Mouse (Mus musculus) ovary, adult 18-20 months (tissue): ENCODE results near the gene Olfr669.
"Not testable (repeated sequence)": the region's sequence is repeated elsewhere in the genome, so short reads cannot be mapped to it uniquely, and the experiment has no call there.

Source experiments
- DNase-seq: peaks from one replicate; pipeline ENCODE4 v3.0.0; 2022; ENCODE audit warnings: low spot score, mixed read lengths

Gene Olfr669

DNA sequence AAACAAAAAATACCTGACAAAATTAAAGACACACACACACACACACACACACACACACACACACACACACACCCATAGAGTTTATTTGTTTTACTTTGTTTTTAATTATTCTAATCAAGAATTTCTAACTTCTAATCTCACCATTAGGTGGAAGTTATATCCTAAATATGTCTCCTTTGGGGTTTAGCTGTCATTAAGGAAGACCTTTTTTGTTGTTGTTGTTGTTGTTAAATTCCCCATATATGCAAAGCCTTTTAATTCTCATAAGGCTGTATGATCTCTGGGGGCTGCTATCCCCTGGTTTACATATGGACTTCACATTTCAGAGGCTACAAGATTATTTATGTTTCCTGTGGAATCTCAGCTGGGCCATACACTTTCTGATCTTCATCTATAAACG is at the start of gene Olfr669:
Gene Olfr669, plus strand, starts transcription at position 301 of the 400 bp plus-strand sequence.
- no peak for DNase-seq

DNA sequence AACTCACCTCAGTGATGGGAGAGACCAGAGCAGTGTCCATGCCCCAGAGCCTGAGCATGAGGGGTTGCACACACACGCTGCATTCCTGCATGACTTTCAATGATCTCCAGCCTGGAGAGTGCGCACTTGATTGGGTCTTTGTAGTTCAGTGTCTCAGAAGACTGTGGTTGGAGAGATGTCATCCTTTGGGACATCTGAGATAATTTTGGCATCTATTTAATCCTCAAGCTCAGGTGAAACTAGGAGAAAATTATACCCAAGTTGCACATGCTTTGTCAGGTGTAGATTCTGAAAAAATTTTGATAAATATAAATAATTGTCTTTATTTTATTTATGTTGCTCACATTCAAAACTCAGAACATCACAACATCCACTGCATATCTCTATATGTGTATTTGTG is 38.2 kb upstream of the Olfr669 start, which contains the start of gene Olfr666:
Gene Olfr666, minus strand, starts transcription at position 101 of the 400 bp plus-strand sequence.
- no peak for DNase-seq

DNA sequence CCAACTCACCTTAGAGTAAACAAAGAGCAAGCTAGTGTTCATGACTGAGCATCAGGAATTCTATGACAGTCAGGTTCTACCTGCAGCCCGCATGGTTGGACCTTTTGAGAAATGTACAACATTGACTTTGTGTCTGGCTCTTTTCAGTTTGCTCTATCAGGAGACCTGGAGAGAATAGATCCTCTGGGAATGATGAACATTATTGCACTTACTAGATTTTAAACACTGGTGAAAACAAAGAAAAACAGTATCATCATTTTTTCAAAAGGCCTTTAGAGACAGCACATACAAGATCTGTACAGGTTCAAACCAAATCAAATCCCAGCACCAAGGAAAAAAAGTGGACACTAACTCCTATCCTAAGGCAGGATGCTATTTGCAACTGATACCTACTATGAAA is 12.7 kb upstream of the Olfr669 start, which contains the start of gene Olfr667:
Gene Olfr667, minus strand, starts transcription at position 101 of the 400 bp plus-strand sequence.
- DNase-seq: no peak

DNA sequence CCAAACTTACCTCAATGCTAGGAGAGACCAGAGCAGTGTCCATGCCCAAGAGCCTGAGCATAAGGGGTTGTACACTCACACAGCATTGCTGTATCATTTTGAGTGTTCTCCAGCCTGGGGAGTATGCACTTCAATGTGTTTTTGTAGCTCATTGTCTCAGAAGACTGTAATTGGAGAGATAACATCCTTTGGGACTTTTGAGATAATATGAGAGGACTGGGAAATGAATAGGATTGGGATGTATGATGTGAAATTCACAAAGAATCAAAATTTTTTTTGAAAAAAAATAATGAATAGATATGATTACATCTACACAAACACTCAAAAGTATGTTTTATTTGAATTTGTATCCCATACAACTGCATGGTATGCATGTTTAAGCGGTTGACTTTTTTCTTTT is 6.1 kb upstream of the Olfr669 start, which contains the start of gene Olfr668:
Gene Olfr668, minus strand, starts transcription at position 101 of the 400 bp plus-strand sequence.
- no peak for DNase-seq

DNA sequence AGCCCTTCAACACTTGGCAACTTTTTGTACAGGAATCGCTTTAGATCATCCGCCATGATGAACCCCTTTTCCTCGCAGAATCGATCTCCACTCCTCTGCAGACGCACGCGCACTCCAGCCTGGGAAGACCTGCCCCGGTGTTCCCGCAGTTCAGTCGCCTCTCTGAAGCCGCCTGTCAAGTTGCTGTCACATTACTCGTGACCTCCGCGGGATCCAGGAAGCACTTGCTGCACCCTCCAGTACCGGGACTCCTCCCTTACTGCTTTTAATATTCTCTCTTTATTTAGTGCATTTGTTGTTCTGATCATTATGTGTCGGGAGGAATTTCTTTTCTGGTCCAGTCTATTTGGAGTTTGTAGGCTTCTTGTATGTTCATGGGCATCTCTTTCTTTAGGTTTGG is 16.2 kb downstream of the Olfr669 start:
- DNase-seq: not testable (repeated sequence)

DNA sequence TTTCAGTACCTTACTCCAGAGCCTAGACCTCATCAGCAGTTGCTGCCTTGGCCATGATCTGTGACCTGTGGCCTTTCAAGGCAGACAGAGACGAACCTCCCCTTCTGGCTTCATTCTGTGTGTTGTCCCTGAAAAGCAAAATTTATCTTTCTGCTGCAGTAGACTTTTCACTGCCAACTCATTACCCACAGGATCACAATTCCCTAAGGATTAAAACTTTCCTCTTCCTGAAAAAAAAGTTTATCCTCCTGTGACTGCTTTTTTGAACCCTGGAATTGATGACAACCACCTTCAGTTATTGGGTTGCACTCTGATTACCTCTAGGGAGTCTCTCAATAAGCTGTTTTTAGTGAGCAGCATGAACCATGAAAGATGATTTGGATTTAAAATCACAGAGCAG is 28.5 kb downstream of the Olfr669 start, which contains the start of gene Olfr670:
Gene Olfr670, minus strand, starts transcription at position 101 of the 400 bp plus-strand sequence.
- DNase-seq: no peak

DNA sequence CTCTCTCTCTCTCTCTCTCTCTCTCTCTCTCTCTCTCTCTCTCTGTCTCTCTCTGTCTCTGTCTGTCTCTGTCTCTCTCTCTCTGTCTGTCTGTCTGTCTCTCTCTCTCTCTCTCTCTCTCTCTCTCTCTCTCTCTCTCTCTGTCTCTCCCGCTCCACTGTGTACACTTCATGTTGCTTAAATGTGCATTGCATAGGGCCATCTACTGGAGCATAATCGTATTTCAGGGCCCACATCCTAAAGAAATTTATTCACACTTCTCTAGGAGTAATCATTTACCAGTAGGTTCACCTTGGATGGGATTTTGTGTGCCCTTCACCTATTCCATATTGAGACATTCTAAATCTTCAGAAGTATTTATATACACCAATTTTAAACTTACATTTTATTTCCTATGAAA is 38.5 kb downstream of the Olfr669 start:
- not testable (repeated sequence) for DNase-seq

DNA sequence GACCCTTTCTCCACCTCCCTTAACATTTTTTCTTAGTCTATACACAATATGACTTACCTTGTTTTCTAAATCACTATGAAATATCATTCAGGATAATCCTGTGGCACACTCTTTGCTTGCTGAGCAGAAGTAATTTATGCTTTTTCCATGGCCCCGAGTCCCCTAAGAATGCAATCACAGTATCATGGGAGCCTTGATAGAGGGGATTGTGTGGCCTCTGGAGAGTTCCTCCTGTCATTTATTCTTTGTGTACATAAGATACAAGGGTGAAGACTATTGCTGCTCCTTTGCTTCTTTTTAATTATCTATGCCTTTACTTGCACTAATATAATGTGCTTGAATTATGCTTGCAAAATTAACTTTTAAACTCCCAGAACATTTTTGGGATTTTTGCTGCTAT is 45.0 kb downstream of the Olfr669 start, which contains the start of gene Olfr671:
Gene Olfr671, minus strand, starts transcription at position 101 of the 400 bp plus-strand sequence.
- no peak for DNase-seq
